Mouse (Mus musculus) thymus, adult 2 months (tissue): ENCODE data around the gene Dusp11.

ENCODE experiments used
- CTCF ChIP-seq: fragments of 200-500 bp; IDR thresholded peaks from 2 replicates; pipeline ENCODE4 v1.5.1; 2012; ENCODE audit warnings: mild to moderate bottlenecking, control low read depth, low read length, moderate library complexity, borderline replicate concordance; ENCODE audit not compliant: control insufficient read depth, poor library complexity, insufficient read depth; ENCODE audit errors: extremely low read depth
- POLR2A ChIP-seq: fragments of 200-500 bp; IDR thresholded peaks from 2 replicates; pipeline ENCODE4 v1.6.1; 2012; ENCODE audit warnings: mild to moderate bottlenecking, low read length, control low read depth, moderate library complexity; ENCODE audit not compliant: control insufficient read depth, poor library complexity, insufficient read depth; ENCODE audit errors: extremely low read depth

- TF ChIP-seq CTCF (no peak), POLR2A (no peak)
Observed at GRCm38 (mm10) chr6:85908341-85908740, 53.1 kb downstream of the Dusp11 start.
